Mouse (Mus musculus): Measurements from ENCODE around the gene Pcsk5.

The Pcsk5 gene

DNA sequence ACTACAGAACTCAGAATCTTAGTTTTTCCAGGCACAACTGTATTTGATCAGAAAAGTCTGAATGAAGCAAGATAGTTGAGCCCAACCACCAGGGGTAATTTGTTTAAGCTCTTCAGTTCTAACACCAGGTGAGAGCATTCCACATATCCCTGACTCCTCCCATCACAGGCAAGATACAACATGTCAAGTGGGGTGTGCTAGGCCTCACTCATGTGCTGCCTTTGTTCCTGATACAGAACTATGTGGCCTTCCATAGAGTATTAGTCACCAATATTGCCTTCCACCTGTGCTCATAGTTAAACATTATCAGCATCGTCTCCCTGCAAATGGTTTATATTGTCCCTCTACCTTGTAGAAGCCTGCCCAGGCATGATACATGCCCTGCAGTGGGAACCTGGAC is 36.6 kb downstream of the Pcsk5 start:
- no peak for DNase-seq

DNA sequence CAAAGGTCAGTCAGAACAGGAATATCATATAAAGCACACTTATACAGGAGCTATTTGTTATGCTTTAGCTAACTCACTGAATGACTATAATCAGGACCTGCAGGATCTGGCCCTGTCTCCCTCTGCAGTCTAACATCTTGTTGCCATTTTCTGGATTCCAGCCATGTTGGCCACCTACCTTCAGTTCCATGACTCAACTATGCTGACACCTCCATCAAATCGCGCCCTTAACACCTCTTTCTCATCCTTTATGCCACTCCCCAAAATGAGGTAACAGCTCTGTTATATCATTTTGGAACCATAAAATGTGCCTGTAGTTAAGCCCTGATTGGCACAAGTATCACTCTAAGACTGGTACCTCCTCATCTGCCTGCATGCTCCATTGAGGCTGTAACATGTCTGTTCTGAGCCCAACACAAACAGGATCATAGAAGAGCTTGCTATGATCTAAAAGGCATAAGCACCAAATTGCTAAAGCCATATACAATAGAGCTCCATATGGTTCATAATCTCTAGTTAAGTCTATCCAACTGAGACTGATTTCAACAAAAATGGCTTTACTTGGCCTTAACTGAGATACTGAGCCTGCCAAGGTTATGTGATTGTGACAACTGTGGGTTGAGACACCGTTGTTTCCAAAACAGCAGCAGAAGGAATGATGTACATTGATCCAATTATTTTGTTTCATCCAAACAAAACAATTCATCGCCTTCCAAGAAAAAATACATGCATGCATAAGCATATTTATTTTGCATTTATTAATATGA is 37.8 kb downstream of the Pcsk5 start:
- no peak for DNase-seq

DNA sequence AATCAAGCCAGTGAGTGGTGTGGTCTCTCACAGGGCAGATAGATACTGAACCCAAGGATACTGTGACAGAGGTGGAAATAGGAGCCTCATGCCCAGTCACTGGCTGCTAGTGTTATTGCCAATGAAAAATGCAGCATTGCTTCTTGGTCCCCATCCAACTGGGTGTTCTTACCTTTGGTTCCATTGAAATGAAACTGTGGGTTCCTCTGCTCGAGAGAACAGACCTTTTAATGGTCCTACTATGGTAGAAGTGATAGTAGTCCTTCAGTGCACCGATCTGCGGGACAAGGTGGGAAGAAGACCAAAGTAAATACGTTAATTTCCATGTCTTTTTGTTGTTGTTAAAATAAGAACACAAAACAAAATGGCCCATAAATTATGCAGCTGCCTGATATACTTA is 44.0 kb downstream of the Pcsk5 start:
- no peak for DNase-seq

DNA sequence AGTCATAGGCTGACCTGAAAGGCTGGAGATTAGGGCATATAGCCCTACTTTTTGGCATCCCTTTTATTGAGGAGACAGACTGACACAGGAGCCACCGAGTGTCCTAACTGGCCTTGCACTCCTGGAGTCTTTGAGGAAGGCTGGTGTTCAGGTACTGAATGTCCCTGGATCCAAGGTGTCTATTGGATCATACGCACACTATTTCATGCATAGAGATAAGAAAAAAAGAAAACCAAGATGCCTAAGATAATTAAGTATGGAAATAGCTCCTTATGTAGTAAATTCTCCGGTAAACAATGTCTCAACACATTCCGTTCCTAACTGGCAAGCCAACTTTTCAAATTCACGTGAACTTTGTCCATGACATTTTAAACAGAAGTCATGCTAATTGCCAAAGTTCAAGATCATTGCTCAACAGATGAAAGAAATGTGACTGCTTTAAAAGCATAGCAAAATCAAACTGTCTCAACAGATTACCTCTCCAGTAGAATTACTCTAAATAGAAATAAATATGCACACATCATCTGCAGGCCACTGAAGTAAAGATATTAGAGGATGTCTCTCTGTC is 45.9 kb downstream of the Pcsk5 start:
- DNase-seq = no peak

DNA sequence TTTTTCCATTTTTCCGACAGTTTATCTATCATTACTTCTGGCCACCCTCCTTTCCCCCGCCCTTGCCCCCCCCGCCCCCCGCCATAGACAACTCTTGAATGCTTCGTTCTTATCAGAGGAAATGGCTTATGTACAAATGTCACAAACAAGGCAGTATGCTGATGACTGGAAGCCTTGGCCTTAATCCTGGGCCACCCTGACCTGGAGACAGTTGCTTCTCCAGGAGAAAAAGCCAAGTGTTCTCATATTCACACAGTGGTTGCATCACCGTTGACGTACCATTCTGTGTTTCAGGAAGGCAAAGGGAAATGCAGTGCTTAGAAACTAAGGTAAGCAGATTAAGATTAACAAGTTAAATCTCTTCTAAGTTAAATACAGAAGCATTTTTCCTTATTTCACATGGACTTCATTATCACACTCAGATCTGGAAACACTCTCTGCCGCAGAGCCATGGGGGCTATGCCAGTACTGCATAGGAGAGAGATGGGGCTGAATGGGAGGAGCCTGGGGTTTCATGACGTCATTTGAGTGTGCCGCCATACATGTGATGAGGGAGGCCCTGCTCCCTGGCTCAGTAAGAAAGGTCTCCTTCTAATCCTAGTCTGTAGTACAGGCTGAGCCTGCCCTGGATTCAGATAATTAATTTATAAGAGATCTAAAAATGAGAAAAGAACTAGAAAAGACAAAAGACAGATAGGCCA is 48.7 kb downstream of the Pcsk5 start:
- DNase-seq = no peak

DNA sequence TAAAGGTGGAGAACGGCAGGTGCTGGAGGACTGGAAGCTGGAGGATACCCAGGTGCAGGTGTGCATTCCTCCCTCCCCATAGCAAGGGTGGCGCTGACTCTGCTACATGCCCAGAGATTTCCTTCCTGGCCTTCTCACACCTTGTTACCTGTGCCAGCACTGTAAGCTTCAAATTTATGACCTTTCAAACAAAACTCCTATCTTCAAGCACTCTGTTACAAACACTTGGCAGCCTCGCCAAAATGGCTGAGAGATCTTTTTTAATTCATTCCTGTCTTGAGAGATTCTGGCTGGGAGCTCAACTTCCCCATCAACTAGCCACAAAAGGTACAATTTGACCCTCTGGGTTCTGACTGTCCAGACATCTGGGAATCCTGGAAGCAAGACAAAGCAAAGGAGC is 50.7 kb downstream of the Pcsk5 start:
- no peak for DNase-seq

DNA sequence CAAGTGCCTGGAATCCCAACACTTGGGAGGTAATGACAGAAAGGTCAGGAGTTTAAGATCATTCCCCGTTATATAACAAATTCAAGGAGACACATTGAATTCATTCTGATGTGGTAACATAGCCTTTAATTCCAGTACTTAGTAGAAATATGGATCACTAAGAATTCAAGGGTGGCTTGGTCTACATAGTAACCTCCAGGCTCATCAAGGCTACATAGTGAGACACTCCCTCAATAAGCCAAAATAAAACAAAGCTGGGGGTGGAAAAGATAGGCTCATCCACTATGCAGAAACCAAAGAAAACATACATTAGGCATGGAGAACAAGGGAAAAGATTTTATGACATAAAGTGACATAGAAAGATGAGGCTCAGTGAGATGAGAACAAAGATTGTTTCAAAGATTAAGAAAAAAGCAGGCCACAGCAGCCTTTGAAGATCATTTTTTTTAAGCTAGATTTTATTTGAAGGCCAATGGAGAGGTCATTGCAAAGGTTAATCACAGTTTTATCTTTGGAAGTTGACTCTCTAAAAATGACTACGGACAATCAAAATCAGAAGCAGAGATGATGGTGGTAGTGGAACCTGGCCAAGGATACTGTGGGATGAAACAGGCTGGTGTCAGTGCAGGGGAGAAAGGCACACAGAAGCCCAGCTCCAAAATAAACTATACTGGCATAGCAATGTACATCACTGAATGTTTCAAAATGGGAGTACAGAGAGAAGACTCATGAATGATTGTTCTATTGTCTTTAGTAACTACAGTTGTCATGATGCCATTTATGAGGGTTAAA is 52.8 kb downstream of the Pcsk5 start:
- no peak for DNase-seq

DNA sequence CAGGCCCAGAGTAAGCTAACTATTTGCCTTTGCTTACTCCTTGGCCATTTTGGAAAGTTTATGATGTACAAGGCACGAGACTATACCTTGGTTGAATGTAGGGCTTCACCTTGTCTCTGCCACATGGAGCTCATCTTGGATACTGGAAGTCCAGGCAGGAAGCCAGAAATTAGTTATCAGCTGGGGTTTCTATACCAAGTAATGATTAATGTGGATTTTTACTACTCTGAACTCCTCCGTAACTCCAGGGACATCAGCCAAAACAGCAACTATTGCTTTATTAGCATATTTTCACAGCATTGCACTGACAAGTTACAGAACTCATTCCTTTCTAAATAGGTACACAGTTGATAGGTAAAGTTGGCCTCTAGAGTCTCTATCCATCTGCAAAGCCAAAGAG is 54.2 kb downstream of the Pcsk5 start:
- DNase-seq = no peak

DNA sequence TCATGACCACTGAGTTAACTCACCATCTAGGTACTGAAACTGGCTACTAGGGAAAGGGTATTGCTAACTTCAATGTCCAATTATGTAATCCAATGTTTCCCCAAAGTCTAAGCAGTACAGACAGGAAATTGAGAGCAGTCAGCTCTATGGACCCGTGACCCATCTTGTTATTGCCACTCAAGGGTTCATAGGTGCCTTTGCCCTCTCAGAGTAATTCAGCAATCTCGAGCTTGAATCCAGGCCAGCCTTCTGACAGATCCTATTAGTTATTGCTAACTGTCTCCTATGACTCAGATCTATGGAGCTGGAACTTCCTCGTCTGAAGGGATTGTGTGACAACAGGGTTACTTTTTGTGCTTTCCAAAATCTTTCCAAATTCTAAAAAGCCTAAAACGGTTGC is 56.1 kb downstream of the Pcsk5 start:
- no peak for DNase-seq

DNA sequence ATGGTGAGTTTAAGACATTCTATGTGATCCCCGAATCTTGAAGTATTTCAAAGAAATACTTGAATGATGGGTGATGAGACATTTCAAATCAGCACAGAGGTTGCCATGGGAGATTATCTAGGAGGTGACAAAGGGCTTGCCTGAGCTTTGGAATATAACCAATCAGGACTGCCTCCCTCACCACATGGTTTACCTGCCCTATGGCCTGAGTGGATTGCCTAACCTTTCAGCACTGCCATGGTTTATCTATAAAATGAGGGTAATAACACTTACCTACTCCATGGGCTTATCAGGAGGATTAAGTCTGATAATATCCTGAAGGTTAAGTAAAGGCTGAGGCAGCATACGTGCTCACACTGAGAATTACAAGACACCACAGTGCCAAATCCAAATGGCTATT is 61.5 kb downstream of the Pcsk5 start:
- DNase-seq = no peak

DNA sequence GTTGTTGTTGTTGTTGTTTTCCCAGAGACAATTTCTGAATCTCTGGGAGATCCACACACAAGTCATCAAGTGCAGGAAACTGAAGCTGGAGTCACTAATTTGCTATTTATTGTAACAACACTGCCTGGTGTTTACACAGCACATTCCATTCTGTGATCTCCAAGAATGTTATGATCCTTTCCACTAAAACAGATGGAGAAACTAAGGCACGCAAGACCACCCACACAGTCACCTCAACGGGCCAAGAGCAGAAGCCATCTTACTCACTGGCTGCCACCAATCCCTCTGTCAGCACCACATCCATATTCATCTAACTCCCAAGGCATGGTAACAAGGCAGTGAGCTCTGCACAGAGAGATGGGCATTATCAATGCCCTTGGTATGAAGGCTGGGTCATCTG is 62.3 kb downstream of the Pcsk5 start:
- no peak for DNase-seq

DNA sequence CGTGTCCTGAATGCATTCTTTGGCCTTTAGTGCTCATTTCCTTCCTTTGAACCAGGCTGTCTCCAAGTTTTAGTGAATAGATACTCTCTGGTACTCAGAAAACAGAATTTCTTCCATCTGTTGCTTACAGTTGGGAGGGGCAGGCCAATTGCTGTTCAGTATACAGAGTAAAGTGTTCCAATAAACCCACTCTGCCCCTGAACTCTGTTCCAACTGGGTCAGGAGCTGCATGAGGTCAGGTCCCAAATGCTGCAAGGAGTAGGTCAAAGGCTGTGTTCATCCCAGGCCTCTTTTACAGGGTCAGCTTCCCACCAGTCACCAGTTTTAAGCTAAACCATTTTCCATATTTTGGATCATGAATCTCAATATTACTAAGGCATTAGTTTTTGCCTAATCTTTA is 63.4 kb downstream of the Pcsk5 start:
- DNase-seq = no peak

DNA sequence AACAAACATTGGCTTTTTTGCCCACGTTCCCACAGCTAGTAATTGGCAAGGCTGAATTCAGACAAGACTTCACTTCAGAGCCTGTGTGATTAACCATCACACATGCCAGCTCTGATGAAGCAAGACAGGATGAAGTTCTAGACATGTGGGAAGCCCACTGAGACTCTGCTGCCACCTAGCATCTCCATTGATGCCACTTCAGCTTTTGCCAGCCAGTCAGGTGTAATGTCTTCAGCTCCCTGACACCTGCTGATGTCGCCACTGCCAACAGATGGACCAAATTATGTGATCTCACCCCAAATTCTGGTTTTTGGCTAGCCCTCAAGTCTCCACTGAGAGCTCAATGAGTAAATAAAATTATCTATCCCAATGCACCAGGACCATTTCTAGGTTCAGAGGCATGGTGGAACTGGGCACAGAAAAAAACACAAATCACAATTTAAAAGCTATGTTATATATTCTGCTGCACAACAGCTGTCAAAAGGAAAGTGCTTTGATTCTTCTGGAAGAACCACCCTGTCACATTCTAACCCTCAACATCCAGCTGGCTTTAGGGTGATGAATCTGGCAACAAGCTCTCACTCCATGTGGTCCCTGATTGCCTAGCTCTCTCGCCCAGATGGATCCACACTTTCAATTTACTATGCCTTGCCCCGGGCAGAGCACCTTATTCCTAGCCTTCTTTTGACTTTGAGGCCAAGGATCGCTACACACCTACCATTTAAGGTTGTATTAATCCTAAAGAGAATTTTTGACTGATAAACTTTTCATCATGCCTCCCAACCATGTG is 67.6 kb downstream of the Pcsk5 start:
- DNase-seq = no peak

DNA sequence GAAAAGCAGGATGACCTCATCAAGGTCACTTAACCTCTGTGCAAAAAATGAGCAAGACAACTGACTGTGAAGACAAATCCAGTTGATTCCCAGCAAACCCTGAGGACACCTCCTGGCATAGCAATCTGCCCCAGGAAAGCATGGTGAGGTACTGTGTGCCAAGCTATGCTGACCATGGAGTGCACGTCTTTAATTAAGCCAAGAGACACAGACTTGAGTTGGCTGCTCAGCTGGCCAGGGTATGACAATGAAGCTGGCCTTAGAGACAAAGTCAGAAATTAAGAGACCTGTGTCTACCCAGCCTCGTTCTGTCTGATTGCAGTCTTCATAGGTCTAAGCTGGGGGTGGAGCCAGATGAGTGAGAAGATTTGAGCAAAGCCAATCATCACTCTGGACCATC is 72.4 kb downstream of the Pcsk5 start:
- no peak for DNase-seq

DNA sequence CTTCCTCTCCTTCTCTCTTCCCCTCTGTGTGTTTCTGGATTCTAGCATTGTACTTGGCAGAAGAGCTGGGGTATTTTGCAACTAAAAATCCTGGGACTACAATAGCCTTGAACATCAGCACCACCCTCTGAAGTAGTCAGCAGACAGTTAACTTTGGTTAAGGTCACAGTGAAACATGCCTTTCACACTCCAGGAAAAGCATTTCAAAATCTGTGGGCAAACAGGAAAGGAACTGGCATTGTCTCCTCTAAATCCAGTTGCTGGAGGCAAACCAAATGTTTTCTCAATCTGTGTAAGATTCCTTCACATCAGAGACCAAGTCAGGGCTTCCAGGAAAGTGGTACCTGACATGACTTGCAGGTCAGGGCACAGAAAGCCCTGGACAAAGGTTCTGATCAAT is 74.7 kb downstream of the Pcsk5 start:
- DNase-seq = no peak

DNA sequence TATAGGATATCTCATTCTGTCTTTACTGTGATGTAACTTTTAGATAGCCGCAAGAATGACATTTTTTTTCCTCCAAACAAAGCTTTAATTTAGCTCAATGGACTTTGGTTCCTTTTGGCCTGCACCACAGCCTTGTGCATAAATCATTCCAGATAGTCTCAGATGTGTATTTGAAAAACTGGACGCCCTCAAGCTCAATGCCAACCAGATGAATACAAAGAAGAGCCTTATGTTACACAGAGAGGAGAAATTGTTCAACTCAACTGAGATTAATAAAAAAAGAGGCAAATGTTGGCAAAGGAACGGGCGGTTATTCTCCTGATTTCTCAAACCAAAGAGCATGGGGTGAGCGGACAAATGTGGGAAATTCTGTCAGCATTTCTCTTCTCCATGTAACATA is 75.8 kb downstream of the Pcsk5 start:
- no peak for DNase-seq

DNA sequence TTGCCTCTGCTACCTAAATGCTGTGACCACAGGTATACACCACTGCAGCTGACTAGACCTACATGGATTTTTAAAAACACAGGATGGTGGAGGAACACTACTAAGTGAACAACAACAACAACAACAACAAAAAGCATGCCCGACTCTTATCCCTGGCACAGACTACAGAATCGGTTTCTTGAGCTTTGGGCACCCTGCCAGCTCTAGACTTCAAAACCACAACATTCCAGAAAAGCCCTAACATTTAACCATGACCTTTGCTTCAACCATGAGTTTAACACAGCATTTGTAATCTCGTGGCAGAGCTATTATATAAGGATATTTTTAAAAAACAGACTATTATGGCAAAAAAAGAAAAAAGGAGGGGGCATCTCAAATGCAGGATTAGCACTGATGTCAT is 84.6 kb downstream of the Pcsk5 start:
- no peak for DNase-seq

DNA sequence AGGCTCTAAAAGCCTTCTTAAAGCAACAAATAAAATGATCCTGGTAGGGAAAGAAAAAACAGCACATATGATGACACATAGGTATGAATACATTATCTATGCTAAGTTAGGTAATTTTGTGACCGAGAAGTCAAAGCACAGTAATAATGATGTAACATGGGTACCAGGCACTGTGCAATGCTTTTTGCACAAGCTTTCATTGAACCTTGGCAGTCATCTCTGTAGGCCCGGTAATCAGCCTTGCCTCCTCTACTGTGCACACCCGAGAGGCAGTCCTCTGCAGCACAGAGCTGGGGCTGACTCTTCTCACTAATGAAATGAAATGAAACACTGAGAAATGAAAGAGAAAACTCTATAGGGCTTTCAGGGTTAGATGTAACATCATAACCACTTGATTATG is 89.1 kb downstream of the Pcsk5 start:
- no peak for DNase-seq

DNA sequence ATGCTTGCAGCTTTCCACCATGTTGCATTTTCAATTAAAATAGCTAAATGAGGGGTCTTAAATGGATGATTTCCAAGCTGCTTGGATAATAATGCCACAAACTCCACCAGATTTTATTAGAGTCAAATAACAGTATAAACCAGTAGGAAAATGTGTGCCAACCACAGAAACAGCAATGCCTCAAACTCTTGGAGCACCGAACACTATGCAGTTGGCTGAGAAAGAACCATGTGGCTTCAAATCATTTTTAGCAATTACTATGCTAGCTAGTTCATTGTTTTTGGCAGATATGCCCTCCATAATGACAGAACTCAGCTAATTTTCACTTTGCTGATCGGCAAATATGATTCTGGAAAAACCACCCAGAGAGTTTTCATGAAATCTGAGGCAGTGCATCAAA is 92.1 kb downstream of the Pcsk5 start:
- no peak for DNase-seq

DNA sequence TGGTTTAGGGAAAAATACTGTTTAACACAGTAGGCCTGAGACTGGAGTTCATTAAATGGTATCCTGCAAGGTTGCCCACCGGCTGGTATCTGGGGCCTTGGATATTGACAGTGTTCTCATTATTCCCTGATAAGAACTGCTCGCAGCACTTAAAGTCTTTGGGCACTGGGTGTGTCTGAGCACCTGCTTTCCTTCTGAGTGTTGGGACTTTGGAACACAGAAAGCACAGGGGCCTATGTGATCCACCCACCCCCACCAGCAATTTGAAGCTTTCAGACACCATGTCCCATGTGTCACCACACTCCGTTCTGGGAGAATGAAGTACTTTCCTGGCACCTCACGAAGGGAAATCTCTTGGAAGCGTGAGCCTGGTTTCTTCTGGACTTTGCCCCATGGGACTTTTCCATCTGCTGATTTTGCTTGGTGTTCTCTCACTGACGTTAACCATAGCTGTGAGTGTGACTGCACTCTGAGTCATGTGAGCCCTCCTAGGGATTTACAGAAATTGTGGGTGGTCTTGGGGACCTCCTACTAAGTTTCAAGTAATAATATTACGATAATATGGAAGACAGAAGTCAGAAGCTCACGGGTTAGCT is 92.9 kb downstream of the Pcsk5 start:
- DNase-seq = no peak

DNA sequence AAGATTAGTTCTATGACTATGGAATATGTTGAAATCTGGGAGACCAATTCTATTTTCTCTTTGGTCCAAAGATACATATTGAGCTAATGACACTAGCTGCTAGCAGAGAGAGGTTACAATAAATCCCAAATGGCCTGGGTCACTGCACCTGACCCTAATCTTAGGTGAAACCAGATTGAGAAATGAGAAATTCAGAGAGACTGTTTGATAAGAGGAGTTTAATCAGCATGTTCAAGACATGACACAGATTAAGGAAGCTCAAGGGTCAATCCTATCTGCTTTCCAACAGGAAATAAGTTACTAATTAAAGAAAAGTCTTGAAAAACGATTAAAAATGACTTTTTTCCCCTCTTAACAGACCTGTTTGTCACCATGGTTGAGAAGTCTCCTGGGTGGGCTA is 96.0 kb downstream of the Pcsk5 start:
- no peak for DNase-seq

DNA sequence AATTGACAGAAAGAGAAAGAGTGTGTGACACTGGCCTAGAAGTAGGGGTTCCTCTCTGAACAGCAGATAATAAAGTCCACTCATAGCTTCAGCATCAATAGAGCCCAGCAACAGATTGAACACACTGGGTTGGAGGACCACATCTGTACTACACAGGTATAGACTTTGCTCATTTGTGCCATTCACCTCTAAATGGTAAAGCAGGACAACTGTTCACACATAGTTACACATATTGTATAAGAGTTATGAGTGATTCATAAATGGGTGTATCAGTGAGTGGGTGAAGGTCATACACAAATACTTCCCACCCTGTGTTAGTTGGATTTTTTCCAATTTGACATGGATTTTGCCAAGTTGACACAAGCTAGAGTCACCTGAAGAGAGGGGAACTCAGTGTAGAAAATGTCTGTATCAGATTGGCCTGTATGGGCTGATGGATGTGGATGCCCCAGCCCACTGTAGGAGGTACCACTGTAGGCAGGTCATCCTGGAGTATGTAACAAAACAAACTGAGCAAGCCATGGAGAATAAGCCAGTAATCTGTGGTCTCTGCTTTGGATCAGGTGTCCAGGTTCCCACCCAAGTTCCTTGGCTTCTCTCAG is 104.7 kb downstream of the Pcsk5 start:
- DNase-seq = no peak
